Mouse (Mus musculus) embryo, embryonic 11.5 days (tissue): ENCODE measurements around the gene AC161166.1.
"Not testable (repeated sequence)": the region's sequence is repeated elsewhere in the genome, so short reads cannot be mapped to it uniquely, and the experiment has no call there.

Experiments
- DNase-seq: peaks from one replicate; pipeline ENCODE4 v3.0.0-alpha.2; 2012; ENCODE audit warnings: low read depth, low spot score

AC161166.1 gene

GRCm38 (mm10) chr7:24525686-24526420 is 13.6 kb upstream of the AC161166.1 start:
- DNase-seq, result no peak

- DNase-seq, result no peak
These were observed 12.7 kb upstream of the AC161166.1 start for GRCm38 (mm10) chr7:24524978-24525377.

- DNase-seq, result no peak
These were observed 11.5 kb upstream of the AC161166.1 start for GRCm38 (mm10) chr7:24523723-24524122.

GRCm38 (mm10) chr7:24522805-24523204 is 10.6 kb upstream of the AC161166.1 start:
- no peak for DNase-seq

GRCm38 (mm10) chr7:24520054-24520453 is 7.8 kb upstream of the AC161166.1 start:
- DNase-seq, result not testable (repeated sequence)

GRCm38 (mm10) chr7:24519130-24519529 is 6.9 kb upstream of the AC161166.1 start:
- DNase-seq, result no peak

- DNase-seq, result no peak
These were observed 5.4 kb upstream of the AC161166.1 start for GRCm38 (mm10) chr7:24517654-24518053.

GRCm38 (mm10) chr7:24517077-24517476 is 4.8 kb upstream of the AC161166.1 start:
- no peak for DNase-seq

GRCm38 (mm10) chr7:24516319-24516718 is 4.1 kb upstream of the AC161166.1 start:
- not testable (repeated sequence) for DNase-seq

- no peak for DNase-seq
These were observed 4.5 kb downstream of the AC161166.1 start for GRCm38 (mm10) chr7:24507726-24508114.

GRCm38 (mm10) chr7:24506838-24507725 is 5.2 kb downstream of the AC161166.1 start, which contains the start of gene Zfp428:
Gene Zfp428 (plus strand): TSS chr7:24507006.
- peak; percentile 78 for DNase-seq

- no peak for DNase-seq
These were observed 5.8 kb downstream of the AC161166.1 start for GRCm38 (mm10) chr7:24506476-24506837.

GRCm38 (mm10) chr7:24506065-24506459 is 6.2 kb downstream of the AC161166.1 start:
- no peak for DNase-seq

GRCm38 (mm10) chr7:24505447-24506064 is 6.7 kb downstream of the AC161166.1 start:
- no peak for DNase-seq

GRCm38 (mm10) chr7:24504868-24505267 is 7.4 kb downstream of the AC161166.1 start:
- no peak for DNase-seq

GRCm38 (mm10) chr7:24504004-24504403 is 8.3 kb downstream of the AC161166.1 start:
- no peak for DNase-seq

- no peak for DNase-seq
These were observed 10.8 kb downstream of the AC161166.1 start for GRCm38 (mm10) chr7:24501492-24501891.

- no peak for DNase-seq
These were observed 11.3 kb downstream of the AC161166.1 start for GRCm38 (mm10) chr7:24500929-24501328.

- no peak for DNase-seq
These were observed 12.2 kb downstream of the AC161166.1 start for GRCm38 (mm10) chr7:24499856-24500577.

- DNase-seq, result no peak
These were observed 24.0 kb downstream of the AC161166.1 start for GRCm38 (mm10) chr7:24488303-24488702.

- no peak for DNase-seq
These were observed 24.9 kb downstream of the AC161166.1 start for GRCm38 (mm10) chr7:24487403-24487802.
